Mouse (Mus musculus) forebrain, postnatal 0 days (tissue): Measurements from ENCODE around the gene Gabrb1. TPM values are rescaled to one million over a fixed set of nuclear protein-coding genes. Genes with fewer than 3 reads are reported as not detected.

ENCODE experiments used
- ATAC-seq: fragments of 200-750 bp; cut with Nextera tagmentation; 2 replicates; pipeline ENCODE4 v1.8.0; 2017; ENCODE audit warnings: mild to moderate bottlenecking, moderate library complexity
- DNase-seq: peaks from one replicate; pipeline ENCODE4 v3.0.0-alpha.2; 2015
- H3K27ac ChIP-seq: fragments of 300-500 bp; sonication (generic); 2 replicates; pipeline ENCODE4 v1.5.1; 2014; ENCODE audit warnings: low read depth, mild to moderate bottlenecking, antibody characterized with exemption, low read length, moderate library complexity, mixed read lengths
- H3K27me3 ChIP-seq: fragments of 300-500 bp; sonication (generic); 2 replicates; pipeline ENCODE4 v1.6.1; 2014; ENCODE audit warnings: mild to moderate bottlenecking, low read length, mixed read lengths; ENCODE audit not compliant: insufficient read depth
- H3K36me3 ChIP-seq: fragments of 300-500 bp; sonication (generic); 2 replicates; pipeline ENCODE4 v1.6.1; 2014; ENCODE audit warnings: mild to moderate bottlenecking, moderate library complexity; ENCODE audit not compliant: insufficient read depth
- H3K4me1 ChIP-seq: fragments of 300-500 bp; sonication (generic); 2 replicates; pipeline ENCODE4 v1.6.1; 2014; ENCODE audit warnings: antibody characterized with exemption; ENCODE audit not compliant: insufficient read depth
- H3K4me2 ChIP-seq: fragments of 300-500 bp; sonication (generic); 2 replicates; pipeline ENCODE4 v1.6.1; 2014; ENCODE audit warnings: low read depth, mild to moderate bottlenecking, moderate library complexity
- H3K4me3 ChIP-seq: fragments of 300-500 bp; sonication (generic); 2 replicates; pipeline ENCODE4 v1.5.1; 2014; ENCODE audit warnings: low read depth, low read length, mixed read lengths
- H3K9ac ChIP-seq: fragments of 300-500 bp; sonication (generic); 2 replicates; pipeline ENCODE4 v1.6.1; 2014; ENCODE audit warnings: mild to moderate bottlenecking
- H3K9me3 ChIP-seq: fragments of 300-500 bp; sonication (generic); 2 replicates; pipeline ENCODE4 v1.6.1; 2016; ENCODE audit warnings: low read length
- CTCF ChIP-seq: sonication (generic); IDR thresholded peaks from 2 replicates; pipeline ENCODE4 v1.5.1; 2016; ENCODE audit warnings: antibody characterized with exemption, control low read depth, low read depth
- WGBS: fragments of 180-500 bp; shearing (Covaris S2); extraction: QIAGEN DNeasy Blood & Tissue Kit; methylation state at CpG from one replicate; pipeline ENCODE4 v1.1.7; 2014; 5-methylcytosine and 5-hydroxymethylcytosine counted together
- polyA plus RNA-seq: library from polyadenylated mRNA; unstranded; fragments of >200 nt; fragmentation: Nextera tagmentation; extraction: Ambion mirVana; gene quantifications from 2 replicates; pipeline ENCODE4 v1.2.1, GENCODE M21; 2015
- total RNA-seq: library from RNA; depleted of rRNA; stranded (reverse); fragments of >200 nt; gene quantifications from 2 replicates; pipeline ENCODE4 v1.2.3, GENCODE M21; 2014

Gabrb1 gene
- total and polyA plus RNA-seq, 2 experiments from 2014 or later: 19.9 to 42.0 TPM

DNA sequence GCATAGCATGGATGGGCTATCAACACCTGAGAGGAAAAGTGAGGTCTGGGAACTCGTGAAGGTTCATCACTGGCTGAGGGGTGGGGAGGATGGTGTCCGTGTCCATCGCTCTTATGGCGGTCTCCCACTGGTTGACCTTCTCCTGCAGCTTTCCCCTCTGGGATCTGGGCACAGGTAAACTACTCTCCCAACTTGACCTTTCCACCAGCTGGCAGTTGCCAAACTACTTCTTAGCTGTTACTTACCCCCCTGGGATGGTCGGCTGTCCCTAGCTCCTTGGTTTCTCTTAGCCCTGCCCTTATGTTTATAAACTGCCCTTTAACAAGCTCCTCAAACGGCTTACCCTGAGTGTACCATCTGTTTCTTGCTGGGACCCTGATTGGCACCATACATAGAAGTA lies 418.9 kb downstream of the Gabrb1 start:
- Histone ChIP-seq H3K9ac (no peak overlapping the region), H3K9me3 (no peaks in the 10 kb centered on the region), H3K4me1 (no peaks in the 10 kb centered on the region), H3K27ac (no peak overlapping the region), H3K4me3 (no peak overlapping the region), H3K27me3 (no peaks in the 10 kb centered on the region), H3K4me2 (no peak overlapping the region), H3K36me3 (no peaks in the 10 kb centered on the region)
- DNase-seq (no peak), ATAC-seq (no peak)
- WGBS: 93% methylated on average over 6 of the region's 6 CpGs
- TF ChIP-seq CTCF: no peak

DNA sequence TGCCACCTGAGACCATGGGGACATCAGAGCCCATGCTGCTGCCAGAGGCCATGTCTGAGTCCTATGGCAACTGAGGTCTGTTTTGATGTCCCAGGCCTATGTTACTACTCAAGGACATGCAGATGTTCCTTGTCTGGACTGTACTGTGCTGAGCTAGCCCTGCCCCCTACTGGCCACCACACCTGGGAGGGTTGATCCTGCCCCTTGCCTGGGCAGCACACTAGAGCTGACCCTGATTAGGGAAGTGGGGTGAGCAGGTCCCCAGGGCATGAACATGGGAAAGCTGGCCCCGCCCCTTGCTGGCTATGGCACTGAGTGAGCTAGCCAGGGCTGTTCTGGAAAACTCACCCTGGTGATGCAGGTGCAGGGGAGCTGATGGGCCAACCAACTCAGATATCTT lies 428.6 kb downstream of the Gabrb1 start:
- no peak overlapping the region for H3K9ac ChIP-seq
- H3K36me3 ChIP-seq: no peaks in the 10 kb centered on the region
- no peak overlapping the region for H3K4me2 ChIP-seq
- no peaks in the 10 kb centered on the region for H3K27me3 ChIP-seq
- no peak overlapping the region for H3K4me3 ChIP-seq
- H3K4me1 ChIP-seq: no peaks in the 10 kb centered on the region
- no peaks in the 10 kb centered on the region for H3K9me3 ChIP-seq
- TF ChIP-seq CTCF: no peak
- DNase-seq (no peak), ATAC-seq (no peak; the same call in 1 of the 2 replicates)
- H3K27ac ChIP-seq: no peak overlapping the region
- 84% methylated on average over 1 of the region's 1 CpGs for WGBS

- no peak overlapping the region for H3K4me3 ChIP-seq
- no peaks in the 10 kb centered on the region for H3K4me1 ChIP-seq
- peak; percentile 84 for ATAC-seq
- peak; percentile 73 for TF ChIP-seq CTCF
- H3K27ac ChIP-seq: no peak overlapping the region
- no peaks in the 10 kb centered on the region for H3K36me3 ChIP-seq
- WGBS: 49% methylated on average over 7 of the region's 7 CpGs
- no peaks in the 10 kb centered on the region for H3K9me3 ChIP-seq
- no peak overlapping the region for H3K9ac ChIP-seq
- no peaks in the 10 kb centered on the region for H3K27me3 ChIP-seq
- peak; percentile 81 for DNase-seq
- no peak overlapping the region for H3K4me2 ChIP-seq
These were observed 436.7 kb downstream of the Gabrb1 start for GRCm38 (mm10) chr5:72094582-72094981.

GRCm38 (mm10) chr5:72095015-72095414 lies 437.1 kb downstream of the Gabrb1 start:
- TF ChIP-seq CTCF: no peak
- Histone ChIP-seq H3K27me3 (no peaks in the 10 kb centered on the region), H3K4me1 (no peaks in the 10 kb centered on the region), H3K9ac (no peak overlapping the region), H3K4me3 (no peak overlapping the region), H3K9me3 (no peaks in the 10 kb centered on the region), H3K36me3 (no peaks in the 10 kb centered on the region), H3K27ac (no peak overlapping the region), H3K4me2 (no peak overlapping the region)
- ATAC-seq: no peak
- 89% methylated on average over 2 of the region's 2 CpGs for WGBS
- DNase-seq: no peak

GRCm38 (mm10) chr5:72104274-72104921 lies 446.5 kb downstream of the Gabrb1 start:
- ATAC-seq: peak; percentile 12; the same call in 1 of the 2 replicates
- no peak for TF ChIP-seq CTCF
- H3K36me3 ChIP-seq: no peaks in the 10 kb centered on the region
- WGBS: 25% methylated on average over 7 of the region's 7 CpGs
- H3K27ac ChIP-seq: no peak overlapping the region
- no peak overlapping the region for H3K9ac ChIP-seq
- no peaks in the 10 kb centered on the region for H3K27me3 ChIP-seq
- no peaks in the 10 kb centered on the region for H3K4me1 ChIP-seq
- DNase-seq: no peak
- H3K9me3 ChIP-seq: no peaks in the 10 kb centered on the region
- no peak overlapping the region for H3K4me2 ChIP-seq
- no peak overlapping the region for H3K4me3 ChIP-seq

GRCm38 (mm10) chr5:72122414-72123037 lies 464.6 kb downstream of the Gabrb1 start:
- H3K27me3 ChIP-seq: no peaks in the 10 kb centered on the region
- no peak overlapping the region for H3K4me2 ChIP-seq
- WGBS: 93% methylated on average over 6 of the region's 6 CpGs
- H3K27ac ChIP-seq: no peak overlapping the region
- no peaks in the 10 kb centered on the region for H3K4me1 ChIP-seq
- ATAC-seq (no peak), DNase-seq (no peak)
- no peaks in the 10 kb centered on the region for H3K9me3 ChIP-seq
- TF ChIP-seq CTCF: no peak
- no peak overlapping the region for H3K4me3 ChIP-seq
- no peaks in the 10 kb centered on the region for H3K36me3 ChIP-seq
- no peak overlapping the region for H3K9ac ChIP-seq

- Histone ChIP-seq H3K4me1 (no peaks in the 10 kb centered on the region), H3K9me3 (no peaks in the 10 kb centered on the region), H3K4me3 (no peak overlapping the region), H3K9ac (no peak overlapping the region), H3K27ac (no peak overlapping the region), H3K27me3 (no peaks in the 10 kb centered on the region), H3K4me2 (no peak overlapping the region), H3K36me3 (no peaks in the 10 kb centered on the region)
- ATAC-seq (no peak), DNase-seq (no peak)
- WGBS: 86% methylated on average over 4 of the region's 4 CpGs
- no peak for TF ChIP-seq CTCF
These were observed 468.8 kb downstream of the Gabrb1 start for GRCm38 (mm10) chr5:72126681-72127080.
